Mouse (Mus musculus) liver, postnatal 0 days (tissue): ENCODE data around the gene Pbld2.

Source experiments
- CTCF ChIP-seq: sonication (generic); IDR thresholded peaks from 2 replicates; pipeline ENCODE4 v1.5.1; 2016; ENCODE audit warnings: antibody characterized with exemption, low read depth
- EP300 ChIP-seq: IDR thresholded peaks from 2 replicates; pipeline ENCODE4 v1.6.1; 2016; ENCODE audit warnings: antibody characterized with exemption, low read depth, mild to moderate bottlenecking

DNA sequence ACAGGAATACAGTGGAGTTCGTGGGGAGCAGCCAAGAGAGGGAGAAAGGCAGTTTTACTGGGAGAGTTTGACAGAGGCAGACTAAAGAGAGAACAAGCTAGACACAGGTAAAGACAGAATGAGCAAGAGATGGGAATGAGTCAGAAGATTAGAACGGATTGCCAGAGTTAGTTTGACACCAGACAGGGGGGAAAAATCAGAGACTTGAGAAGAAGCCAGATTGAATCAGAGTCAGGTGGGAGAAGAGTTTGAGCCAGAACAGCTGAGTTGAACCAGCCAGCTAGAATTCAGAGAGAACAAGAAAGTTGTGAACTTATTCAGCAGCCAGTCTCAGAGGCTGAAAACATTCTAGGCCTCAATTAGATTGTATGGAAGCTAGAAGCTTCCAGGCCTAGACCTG is 35.7 kb downstream of the Pbld2 start, which contains the start of gene Pbld1:
- TF ChIP-seq CTCF (no peak), EP300 (no peak)
